Mouse (Mus musculus) heart, adult 2 months (tissue): ENCODE results near the gene Smg6.
A peak's percentile ranks its signal among the peaks of the same experiment; 100 is the strongest.

Source experiments
- CTCF ChIP-seq: fragments of 200-600 bp; IDR thresholded peaks from 2 replicates; pipeline ENCODE4 v1.8.1; 2022; ENCODE audit warnings: antibody characterized with exemption, mild to moderate bottlenecking, moderate library complexity
- EP300 ChIP-seq: fragments of 200-500 bp; IDR thresholded peaks from 2 replicates; pipeline ENCODE4 v1.6.1; 2011; ENCODE audit warnings: low read depth, low read length, control low read depth; ENCODE audit not compliant: insufficient read depth
- POLR2A ChIP-seq: fragments of 200-500 bp; IDR thresholded peaks from 2 replicates; pipeline ENCODE4 v1.6.1; 2011; ENCODE audit warnings: mild to moderate bottlenecking, low read depth, low read length, control low read depth; ENCODE audit not compliant: insufficient read depth

DNA sequence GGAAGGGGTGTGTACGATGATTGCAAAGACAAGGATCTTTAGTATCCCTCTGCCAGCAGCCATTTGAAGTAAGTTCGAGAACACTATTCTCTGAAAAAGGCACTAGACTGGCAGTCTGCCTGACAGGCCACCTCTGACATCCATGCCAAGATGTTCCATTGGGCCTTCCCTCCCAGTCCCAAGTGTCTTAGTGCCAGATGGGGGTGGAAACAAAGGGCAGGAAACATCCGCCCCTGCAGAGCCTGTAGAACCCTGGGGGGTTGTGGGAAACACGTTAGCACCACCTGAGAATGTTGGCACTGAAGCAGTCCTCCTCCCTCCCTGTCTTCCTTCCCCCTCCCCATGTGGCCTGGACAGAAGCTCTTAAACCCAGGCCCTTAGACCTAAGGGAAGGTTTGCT lies 231.4 kb downstream of the Smg6 start:
- TF ChIP-seq POLR2A = 0 out of 2 replicates have a peak, but pooled peaks have one; percentile 15
- peak; percentile 80; the same call in 1 of the 2 replicates for TF ChIP-seq EP300
- no peak for TF ChIP-seq CTCF
